Mouse (Mus musculus) CH12.LX (cell line): Measurements from ENCODE around the gene Ccl27a. TPM values are rescaled to one million over a fixed set of nuclear protein-coding genes. Genes with fewer than 3 reads are reported as not detected.

Experiments used
- DNase-seq: peaks from one replicate; pipeline ENCODE4 v3.0.0-alpha.2; 2013; ENCODE audit errors: extremely low read depth
- H3K27ac ChIP-seq: 2 replicates; pipeline ENCODE4 v1.5.1; 2012; ENCODE audit warnings: low read depth, mild to moderate bottlenecking, control low read depth, moderate library complexity; ENCODE audit not compliant: insufficient read depth
- H3K27me3 ChIP-seq: replicated peaks from 2 replicates; pipeline ENCODE3; 2012; ENCODE audit warnings: inconsistent platforms
- H3K36me3 ChIP-seq, 2 experiments: replicated peaks in 1 of 2; 2 replicates each; pipeline versions ENCODE3 to v1.6.1; 2012; ENCODE audit warnings: inconsistent platforms in 1 of 2, low read length in 1 of 2, mild to moderate bottlenecking in 1 of 2, mixed read lengths in 1 of 2, moderate library complexity in 1 of 2; ENCODE audit not compliant: control insufficient read depth in 1 of 2, insufficient read depth in 1 of 2
- H3K4me1 ChIP-seq, 2 experiments: 2 replicates each; pipeline ENCODE4 v1.6.1; 2012; ENCODE audit warnings: inconsistent platforms in 1 of 2, moderate library complexity in 1 of 2; ENCODE audit not compliant: insufficient read depth in 2 of 2, control insufficient read depth in 1 of 2
- H3K4me2 ChIP-seq: 2 replicates; pipeline ENCODE4 v1.6.1; 2012; ENCODE audit warnings: low read depth, mild to moderate bottlenecking, control low read depth; ENCODE audit not compliant: poor library complexity, insufficient read depth, severe bottlenecking
- H3K4me3 ChIP-seq, 3 experiments: fragments of 150-350 bp in 1 of 3; sonication (generic) in 1 of 3; replicated peaks in 1 of 3; 2 replicates each; pipeline versions ENCODE3 to v1.5.1; 2011 to 2012; ENCODE audit warnings: low read depth in 2 of 3, low read length in 2 of 3, mild to moderate bottlenecking in 2 of 3, moderate library complexity in 2 of 3, control low read depth in 1 of 3, improper control_type of control experiment in 1 of 3, inconsistent platforms in 1 of 3, mixed read lengths in 1 of 3; ENCODE audit not compliant: poor library complexity in 1 of 3
- H3K79me2 ChIP-seq: replicated peaks from 2 replicates; pipeline ENCODE4 v1.6.1; 2012; ENCODE audit warnings: mild to moderate bottlenecking, moderate library complexity; ENCODE audit not compliant: control insufficient read depth, poor library complexity, insufficient read depth, severe bottlenecking; ENCODE audit errors: extremely low read depth
- H3K9ac ChIP-seq: 2 replicates; pipeline ENCODE4 v1.6.1; 2012; ENCODE audit warnings: low read depth, mild to moderate bottlenecking, control low read depth, moderate library complexity; ENCODE audit not compliant: insufficient read depth
- H3K9me3 ChIP-seq: replicated peaks from 2 replicates; pipeline ENCODE3; 2012; ENCODE audit warnings: low read length, inconsistent platforms, mixed read lengths
- BHLHE40 ChIP-seq: IDR thresholded peaks from 2 replicates; pipeline ENCODE4 v1.6.1; 2011; ENCODE audit warnings: mild to moderate bottlenecking, low read depth, low read length, improper control_type of control experiment
- CHD1 ChIP-seq: IDR thresholded peaks from 2 replicates; pipeline ENCODE4 v1.6.1; 2012; ENCODE audit warnings: low read depth, low read length, improper control_type of control experiment, inconsistent platforms
- CHD2 ChIP-seq: IDR thresholded peaks from 2 replicates; pipeline ENCODE4 v1.6.1; 2011; ENCODE audit warnings: low read length, improper control_type of control experiment
- CTCF ChIP-seq, 2 experiments: IDR thresholded peaks in 1 of 2; conservative IDR thresholded peaks in 1 of 2; 2 replicates each; pipeline ENCODE4 v1.5.1; 2011 to 2012; ENCODE audit warnings: low read depth in 2 of 2, low read length in 2 of 2, improper control_type of control experiment in 1 of 2, inconsistent platforms in 1 of 2, mild to moderate bottlenecking in 1 of 2, moderate library complexity in 1 of 2
- E2F4 ChIP-seq: IDR thresholded peaks from 2 replicates; pipeline ENCODE4 v1.6.1; 2011; ENCODE audit warnings: low read depth, low read length, improper control_type of control experiment; ENCODE audit not compliant: insufficient replicate concordance
- ELF1 ChIP-seq: IDR thresholded peaks from 2 replicates; pipeline ENCODE4 v1.6.1; 2014; ENCODE audit warnings: low read depth, mild to moderate bottlenecking, inconsistent platforms, low read length, improper control_type of control experiment
- EP300 ChIP-seq: IDR thresholded peaks from 2 replicates; pipeline ENCODE4 v1.6.1; 2011; ENCODE audit warnings: low read length, improper control_type of control experiment
- ETS1 ChIP-seq: conservative IDR thresholded peaks from 2 replicates; pipeline ENCODE4 v1.6.1; 2012; ENCODE audit warnings: low read depth, mild to moderate bottlenecking, inconsistent platforms, low read length, improper control_type of control experiment, moderate library complexity
- GABPA ChIP-seq: IDR thresholded peaks from 2 replicates; pipeline ENCODE4 v1.6.1; 2012; ENCODE audit warnings: low read depth, low read length, improper control_type of control experiment, inconsistent platforms; ENCODE audit not compliant: insufficient replicate concordance
- HCFC1 ChIP-seq: IDR thresholded peaks from 2 replicates; pipeline ENCODE4 v1.6.1; 2012; ENCODE audit warnings: low read depth, mild to moderate bottlenecking, inconsistent platforms, low read length, improper control_type of control experiment
- IRF4 ChIP-seq: IDR thresholded peaks from 2 replicates; pipeline ENCODE4 v1.6.1; 2014; ENCODE audit warnings: low read depth, mild to moderate bottlenecking, inconsistent platforms, low read length, improper control_type of control experiment
- JUN ChIP-seq: IDR thresholded peaks from 2 replicates; pipeline ENCODE4 v1.6.1; 2011; ENCODE audit warnings: low read depth, mild to moderate bottlenecking, low read length, improper control_type of control experiment, moderate library complexity; ENCODE audit not compliant: insufficient read depth
- JUND ChIP-seq: conservative IDR thresholded peaks from 2 replicates; pipeline ENCODE4 v1.6.1; 2011; ENCODE audit warnings: low read depth, low read length, improper control_type of control experiment
- KAT2A ChIP-seq: IDR thresholded peaks from 2 replicates; pipeline ENCODE4 v1.6.1; 2012; ENCODE audit warnings: low read length, improper control_type of control experiment, inconsistent platforms; ENCODE audit not compliant: insufficient replicate concordance
- MAFK ChIP-seq: IDR thresholded peaks from 2 replicates; pipeline ENCODE4 v1.6.1; 2011; ENCODE audit warnings: low read length, improper control_type of control experiment; ENCODE audit not compliant: insufficient replicate concordance
- MAX ChIP-seq: IDR thresholded peaks from 2 replicates; pipeline ENCODE4 v1.6.1; 2011; ENCODE audit warnings: low read length, improper control_type of control experiment
- MAZ ChIP-seq: IDR thresholded peaks from 2 replicates; pipeline ENCODE4 v1.6.1; 2012; ENCODE audit warnings: low read depth, mild to moderate bottlenecking, inconsistent platforms, low read length, improper control_type of control experiment, moderate library complexity
- MEF2A ChIP-seq: IDR thresholded peaks from 2 replicates; pipeline ENCODE4 v1.6.1; 2014; ENCODE audit warnings: low read depth, mild to moderate bottlenecking, inconsistent platforms, low read length, improper control_type of control experiment, borderline replicate concordance
- MXI1 ChIP-seq: IDR thresholded peaks from 2 replicates; pipeline ENCODE4 v1.6.1; 2011; ENCODE audit warnings: mild to moderate bottlenecking, low read depth, low read length, improper control_type of control experiment
- MYC ChIP-seq: IDR thresholded peaks from 2 replicates; pipeline ENCODE4 v1.6.1; 2011; ENCODE audit warnings: low read depth, mild to moderate bottlenecking, improper control_type of control experiment, low read length
- NELFE ChIP-seq: IDR thresholded peaks from 2 replicates; pipeline ENCODE4 v1.6.1; 2011; ENCODE audit warnings: low read depth, low read length, improper control_type of control experiment
- NRF1 ChIP-seq: IDR thresholded peaks from 2 replicates; pipeline ENCODE4 v1.6.1; 2014; ENCODE audit warnings: low read depth, mild to moderate bottlenecking, inconsistent platforms, low read length, improper control_type of control experiment, moderate library complexity
- PAX5 ChIP-seq: IDR thresholded peaks from 2 replicates; pipeline ENCODE4 v1.6.1; 2012; ENCODE audit warnings: low read length, inconsistent platforms, mixed read lengths
- POLR2A ChIP-seq: IDR thresholded peaks from 2 replicates; pipeline ENCODE4 v1.6.1; 2011; ENCODE audit warnings: low read depth, mild to moderate bottlenecking, improper control_type of control experiment, low read length
- POLR2AphosphoS2 ChIP-seq: IDR thresholded peaks from 2 replicates; pipeline ENCODE4 v1.6.1; 2011; ENCODE audit warnings: low read depth, low read length, improper control_type of control experiment
- RAD21 ChIP-seq: IDR thresholded peaks from 2 replicates; pipeline ENCODE4 v1.6.1; 2011; ENCODE audit warnings: low read depth, mild to moderate bottlenecking, low read length, improper control_type of control experiment, moderate library complexity
- RCOR1 ChIP-seq: conservative IDR thresholded peaks from 2 replicates; pipeline ENCODE4 v1.6.1; 2012; ENCODE audit warnings: low read depth, mild to moderate bottlenecking, inconsistent platforms, low read length, improper control_type of control experiment
- SIN3A ChIP-seq: IDR thresholded peaks from 2 replicates; pipeline ENCODE4 v1.6.1; 2012; ENCODE audit warnings: low read length, improper control_type of control experiment, inconsistent platforms
- SMC3 ChIP-seq: IDR thresholded peaks from 2 replicates; pipeline ENCODE4 v1.6.1; 2011; ENCODE audit warnings: low read depth, low read length, improper control_type of control experiment
- TBP ChIP-seq: conservative IDR thresholded peaks from 2 replicates; pipeline ENCODE4 v1.6.1; 2011; ENCODE audit warnings: low read depth, low read length, improper control_type of control experiment
- TCF12 ChIP-seq: IDR thresholded peaks from 2 replicates; pipeline ENCODE4 v1.6.1; 2014; ENCODE audit warnings: low read depth, mild to moderate bottlenecking, inconsistent platforms, low read length, improper control_type of control experiment
- UBTF ChIP-seq: IDR thresholded peaks from 2 replicates; pipeline ENCODE4 v1.6.1; 2012; ENCODE audit warnings: low read depth, mild to moderate bottlenecking, inconsistent platforms, low read length, improper control_type of control experiment, moderate library complexity
- USF2 ChIP-seq: conservative IDR thresholded peaks from 2 replicates; pipeline ENCODE4 v1.6.1; 2011; ENCODE audit warnings: low read depth, low read length, improper control_type of control experiment
- ZC3H11A ChIP-seq: IDR thresholded peaks from 2 replicates; pipeline ENCODE4 v1.6.1; 2012; ENCODE audit warnings: low read depth, mild to moderate bottlenecking, inconsistent platforms, low read length, improper control_type of control experiment
- ZKSCAN1 ChIP-seq: IDR thresholded peaks from 2 replicates; pipeline ENCODE4 v1.6.1; 2012; ENCODE audit warnings: low read depth, inconsistent platforms, low read length, improper control_type of control experiment, borderline replicate concordance
- ZMIZ1 ChIP-seq: IDR thresholded peaks from 2 replicates; pipeline ENCODE4 v1.6.1; 2012; ENCODE audit warnings: low read depth, mild to moderate bottlenecking, inconsistent platforms, low read length, improper control_type of control experiment
- ZNF384 ChIP-seq: IDR thresholded peaks from 2 replicates; pipeline ENCODE4 v1.6.1; 2012; ENCODE audit warnings: low read depth, low read length, improper control_type of control experiment, inconsistent platforms
- dilution Hi-C: fragments of 300-500 bp; cut with MboI; formaldehyde crosslinking; loops from 2 replicates; pipeline ENCODE4 v1.14.3; 2020; ENCODE audit warnings: low sequenced_read_pairs; ENCODE audit not compliant: extremely low pct_unique_long_range_greater_than_20kb, extremely low pct_ligation_motif_present
- in situ Hi-C: fragments of 300-500 bp; cut with MboI; formaldehyde crosslinking; loops from 3 replicates; pipeline ENCODE4 v1.14.3; 2019; ENCODE audit warnings: low sequenced_read_pairs, low pct_ligation_motif_present, low pct_unique_long_range_greater_than_20kb, mixed read lengths
- polyA plus RNA-seq: library from polyadenylated mRNA; unstranded; fragments of >175 nt; gene quantifications from 2 replicates; pipeline ENCODE4 v1.2.1, GENCODE M21; 2012; ENCODE audit warnings: low read depth; ENCODE audit not compliant: insufficient read length
- total RNA-seq, 2 experiments: library from RNA; depleted of rRNA; stranded (reverse); fragments of 300-350 nt in 1 of 2; fragments of >200 nt in 1 of 2; gene quantifications; 2 replicates each; pipeline ENCODE4 v1.2.3; 2012 to 2014

Ccl27a gene
- total and polyA plus RNA-seq, 3 experiments = 3.3 to 6.4 (median 5.6) TPM

DNA sequence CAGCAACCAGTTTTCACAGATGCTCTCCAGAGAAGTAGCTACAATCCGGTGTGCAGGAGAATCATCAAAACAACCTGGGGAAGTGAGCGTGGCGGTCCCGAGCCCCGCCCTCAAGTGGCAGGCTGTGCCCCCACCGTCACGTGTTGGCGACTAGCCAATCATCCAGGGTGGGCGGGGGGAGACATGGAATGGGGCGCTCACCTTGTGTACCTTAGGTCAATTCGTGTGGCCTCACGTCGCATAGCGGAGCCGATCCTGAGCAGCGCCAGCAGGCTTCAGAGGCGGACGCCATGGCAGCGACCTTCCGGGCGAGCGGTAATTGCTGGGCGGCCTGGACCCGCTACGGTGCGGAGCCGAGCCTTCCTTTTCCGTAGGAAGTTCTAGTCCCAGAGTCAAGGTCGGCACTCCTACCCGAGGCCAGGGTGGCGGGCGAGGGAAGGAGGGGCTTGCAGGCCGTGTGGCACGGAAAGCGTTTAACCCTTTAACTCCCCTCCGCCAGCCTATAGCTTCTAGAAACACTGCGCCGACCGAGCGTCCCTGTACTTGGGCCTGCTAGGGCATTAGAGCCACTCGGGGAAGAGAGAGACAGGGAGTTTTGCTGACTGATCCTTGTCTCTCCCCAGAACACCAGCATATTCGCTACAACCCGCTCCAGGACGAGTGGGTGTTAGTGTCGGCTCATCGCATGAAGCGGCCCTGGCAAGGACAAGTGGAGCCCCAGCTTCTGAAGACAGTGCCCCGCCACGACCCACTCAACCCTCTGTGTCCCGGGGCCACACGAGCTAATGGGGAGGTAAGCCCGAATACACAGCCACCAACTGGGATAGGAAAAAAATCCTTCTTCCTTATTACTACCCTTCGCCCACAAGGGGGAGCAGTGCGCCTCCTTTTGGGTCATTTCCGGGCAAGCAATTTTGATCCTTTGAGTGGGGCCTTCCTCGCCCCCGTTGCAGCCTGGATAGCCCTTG lies 18.4 kb downstream of the Ccl27a start, which contains the start of gene Sigmar1:
Gene Sigmar1, minus strand, starts transcription at position 820 of the 968 bp plus-strand sequence.
- Histone ChIP-seq H3K9ac (peak within 1 kb of the TSS; percentile 63), H3K79me2 (no peaks in the 10 kb centered on the region), H3K4me3 (peak within 1 kb of the TSS; percentile 75 to 86 (median 85)), H3K9me3 (no peaks in the 10 kb centered on the region), H3K27me3 (peaks cover 9% of the 10 kb centered on the region), H3K36me3 (peaks cover 13 to 41% of the 10 kb centered on the region in 2 experiments), H3K4me1 (peaks cover 6 to 31% of the 10 kb centered on the region in 2 experiments), H3K4me2 (peak within 1 kb of the TSS; percentile 64), H3K27ac (peak within 1 kb of the TSS; percentile 17; the same call in 1 of the 2 replicates)
- DNase-seq = peak; percentile 86
- in situ Hi-C loops (no loop called here), dilution Hi-C loops (no loop called here)
- TF ChIP-seq TCF12 (peak; percentile 36; the same call in 1 of the 2 replicates), IRF4 (0 out of 2 replicates have a peak, but pooled peaks have one; percentile 38), MAFK (no peak), MAZ (peak; percentile 86), RAD21 (peak; percentile 83), EP300 (no peak), RCOR1 (no peak), SMC3 (peak; percentile 74), SIN3A (peak; percentile 63; the same call in 1 of the 2 replicates), MEF2A (peak; percentile 73), USF2 (peak; percentile 94), ZMIZ1 (peak; percentile 48), UBTF (peak; percentile 65; the same call in 1 of the 2 replicates), POLR2A (peak; percentile 76), BHLHE40 (peak; percentile 75), HCFC1 (peak; percentile 50), JUND (0 out of 2 replicates have a peak, but pooled peaks have one; percentile 14), ELF1 (peak; percentile 88), CHD1 (no peak), NRF1 (no peak), ETS1 (no peak), CHD2 (no peak), JUN (no peak), ZNF384 (peak; percentile 73), TBP (peak; percentile 60; the same call in 1 of the 2 replicates), MAX (peak; percentile 95), PAX5 (no peak), NELFE (peak; percentile 29; the same call in 1 of the 2 replicates), ZKSCAN1 (no peak), E2F4 (no peak), POLR2AphosphoS2 (no peak), MXI1 (peak; percentile 79), GABPA (no peak), KAT2A (no peak), CTCF (conservative IDR thresholded peaks at IDR 0.05 in 1 of 2, IDR thresholded peaks at IDR 0.05 in 1 of 2; ENCODE audit: low read depth in 2 of 2, low read length in 2 of 2) (peak; percentile 44 to 89; a peak in 3 of 4 replicates), MYC (no peak), ZC3H11A (no peak)
